Mouse (Mus musculus) adrenal gland (tissue): ENCODE measurements around the gene Stab1.

Experiments
- intact Hi-C: fragments of 180-260 bp; cut with DNase I; formaldehyde crosslinking; loops from one replicate; pipeline ENCODE4 v1.15.1; 2025

Gene Stab1

DNA sequence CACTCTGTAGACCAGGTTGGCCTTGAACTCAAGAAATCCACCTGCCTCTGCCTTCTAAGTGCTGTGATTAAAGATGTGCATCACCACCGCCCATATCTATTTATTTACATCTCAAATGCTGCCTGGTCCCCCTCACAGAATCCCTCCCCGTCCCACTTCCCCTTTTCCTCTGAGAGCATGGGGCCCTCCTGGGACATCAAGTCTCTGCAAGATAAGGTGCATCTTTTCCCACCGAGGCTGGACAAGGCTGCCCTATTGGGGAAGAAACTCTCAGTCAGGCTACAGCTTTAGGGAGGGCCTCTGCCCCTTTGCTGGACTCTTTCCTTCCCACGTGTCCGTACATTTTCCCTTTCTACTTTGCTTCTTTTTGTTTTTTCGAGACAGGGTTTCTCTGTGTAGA, 1.1 kb upstream of the Stab1 start:
- intact Hi-C loops = no loop called here

DNA sequence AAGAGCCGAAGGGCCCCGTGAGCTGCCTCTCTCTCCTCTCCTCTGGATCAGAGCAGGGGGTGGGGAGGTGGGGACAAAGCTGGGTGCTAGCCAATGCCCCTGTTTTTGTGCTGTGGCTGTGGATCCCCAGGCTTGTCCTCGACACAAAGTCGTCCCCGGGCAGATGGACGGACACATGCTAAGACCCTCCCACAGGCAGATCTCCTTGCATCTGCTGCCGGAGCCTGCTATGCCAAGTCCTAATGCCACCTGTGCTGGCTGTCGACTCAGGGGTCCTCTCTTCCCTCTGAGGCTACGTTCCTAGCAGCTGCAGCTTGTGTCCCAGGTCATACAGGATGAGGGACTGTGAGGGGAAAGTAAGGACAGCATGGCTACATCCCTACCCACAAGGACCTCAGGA, 1.6 kb downstream of the Stab1 start:
- intact Hi-C loops = no loop called here

GRCm38 (mm10) chr14:31165991-31166630, 2.3 kb downstream of the Stab1 start:
- intact Hi-C loops = no loop called here

DNA sequence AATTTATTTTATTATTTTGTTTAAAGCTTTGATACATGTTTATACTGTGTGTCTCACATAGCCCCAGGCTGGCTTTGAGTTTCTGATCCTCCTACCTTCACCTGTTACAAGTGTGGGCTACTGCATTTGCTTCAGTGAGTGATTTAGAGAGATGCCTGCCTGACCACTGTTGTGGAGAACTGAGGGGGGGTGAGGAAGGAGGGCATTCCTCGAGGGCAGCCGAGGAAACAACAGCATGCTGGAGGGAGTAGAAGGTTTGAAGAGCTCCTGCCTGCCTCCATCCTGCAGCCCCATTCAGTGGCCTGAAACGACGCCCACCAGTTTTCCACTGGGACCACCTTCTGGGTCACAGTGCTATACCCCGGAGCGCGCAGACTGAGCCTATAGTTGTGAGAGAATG, 3.0 kb downstream of the Stab1 start:
- intact Hi-C loops = no loop called here

- intact Hi-C loops = no loop called here
Measured at GRCm38 (mm10) chr14:31165010-31165409, 3.4 kb downstream of the Stab1 start.

- intact Hi-C loops = no loop called here
Measured at GRCm38 (mm10) chr14:31164067-31164466, 4.4 kb downstream of the Stab1 start.

DNA sequence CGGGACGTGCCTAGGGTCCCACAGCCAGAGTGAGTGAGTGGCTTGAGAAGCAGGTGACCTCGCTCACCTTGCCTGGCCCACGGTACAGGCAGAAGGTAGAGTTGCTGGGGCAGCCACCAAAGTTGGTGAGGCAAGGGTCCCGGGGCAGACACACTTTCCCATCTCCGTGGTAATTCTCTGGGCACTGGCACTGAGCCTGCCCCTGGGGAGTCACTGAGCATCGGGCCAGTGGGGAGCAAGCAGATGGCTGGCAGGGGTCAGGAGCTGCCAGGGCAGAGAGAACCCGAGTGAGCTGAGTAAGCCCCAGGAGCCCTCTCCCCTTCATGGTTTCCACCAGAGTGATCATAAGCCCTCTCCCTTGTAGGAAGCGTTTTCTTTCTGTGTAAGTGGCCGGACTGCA, 6.8 kb downstream of the Stab1 start:
- intact Hi-C loops = no loop called here

- intact Hi-C loops = no loop called here
Measured at GRCm38 (mm10) chr14:31161191-31161590, 7.2 kb downstream of the Stab1 start.

DNA sequence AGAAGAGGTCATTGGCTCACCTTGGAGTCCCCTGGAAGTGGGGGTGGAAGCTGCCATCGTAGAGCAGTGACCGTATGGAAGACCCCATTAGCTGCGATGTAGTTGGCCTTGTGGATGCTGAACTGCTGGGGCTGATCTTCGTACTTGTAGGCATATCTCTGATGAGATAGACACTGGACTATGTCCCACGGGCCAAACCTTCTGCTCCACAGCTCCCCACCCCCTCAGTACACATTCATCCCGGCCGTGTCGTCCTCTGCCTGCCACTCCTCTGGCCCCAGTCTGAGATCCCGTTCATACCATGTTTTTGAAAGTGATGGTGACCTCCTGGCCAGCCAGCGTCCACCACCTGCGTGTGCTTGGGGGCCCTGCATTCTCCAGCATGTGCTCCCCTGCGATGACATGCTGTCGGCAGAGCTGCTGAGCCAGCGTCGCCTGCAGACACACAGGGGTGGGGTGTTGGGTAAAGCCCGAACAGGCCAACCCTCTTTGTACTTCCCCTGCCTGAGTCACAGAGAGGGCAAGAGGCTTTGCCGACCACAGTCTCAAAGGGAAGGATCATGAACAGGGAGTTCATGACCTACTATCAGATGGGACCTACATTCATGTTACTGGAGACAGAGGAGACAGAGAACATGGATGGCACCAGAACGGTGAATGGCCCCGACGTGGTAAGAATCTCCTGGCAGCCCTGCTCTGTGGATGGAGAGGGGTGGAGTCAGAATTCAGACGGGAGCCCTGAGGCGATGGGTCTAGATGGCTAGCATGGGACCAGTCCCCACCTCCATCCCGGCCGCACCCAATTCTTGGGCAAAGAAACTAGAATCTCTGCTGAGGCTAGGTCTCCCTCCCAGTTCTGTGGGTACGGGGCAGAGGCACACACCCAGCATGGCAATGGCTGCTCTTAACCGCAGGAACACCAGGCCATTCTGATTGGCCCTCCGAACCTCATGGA, 8.0 kb downstream of the Stab1 start:
- intact Hi-C loops = no loop called here

DNA sequence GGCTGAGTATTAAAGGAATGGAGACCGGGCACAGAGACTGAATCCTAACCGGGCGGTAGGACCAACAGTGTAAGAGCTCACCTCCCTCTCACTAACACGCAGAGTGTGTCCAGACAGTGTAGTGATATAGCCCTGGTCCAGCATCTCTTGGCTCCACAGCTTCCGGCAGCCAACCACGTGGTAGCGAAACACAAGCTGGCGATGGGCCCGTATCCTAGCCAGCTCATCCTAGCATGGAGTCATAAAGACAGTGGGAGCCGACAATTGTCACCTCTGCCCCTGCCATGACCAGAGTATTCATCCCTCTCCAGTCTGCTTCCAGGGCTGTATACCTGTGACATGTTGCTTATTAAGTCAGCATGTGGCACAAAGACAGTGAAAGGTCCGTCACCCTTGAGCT, 22.7 kb downstream of the Stab1 start:
- intact Hi-C loops = no loop called here

DNA sequence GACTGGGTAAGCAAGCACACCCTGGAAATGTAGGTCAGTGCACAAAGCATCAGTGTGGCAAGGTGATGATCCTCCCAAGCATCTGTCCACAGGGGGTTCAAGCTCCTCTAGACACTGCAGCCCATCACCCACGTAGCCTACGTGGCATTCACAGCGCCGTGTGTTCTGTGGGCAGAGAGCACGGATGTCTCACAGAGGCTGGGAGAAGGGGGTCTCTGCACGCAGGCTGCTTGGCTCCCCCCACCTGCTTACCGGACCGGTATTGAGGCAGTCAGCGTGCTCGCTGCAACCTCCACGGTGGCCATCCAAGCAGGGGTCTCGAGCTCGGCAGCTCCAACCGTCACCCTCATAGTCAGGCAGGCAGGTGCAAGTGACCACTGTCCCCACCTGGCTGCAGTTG, 27.4 kb downstream of the Stab1 start:
- intact Hi-C loops = no loop called here

GRCm38 (mm10) chr14:31140141-31140540, 28.3 kb downstream of the Stab1 start:
- intact Hi-C loops = no loop called here

DNA sequence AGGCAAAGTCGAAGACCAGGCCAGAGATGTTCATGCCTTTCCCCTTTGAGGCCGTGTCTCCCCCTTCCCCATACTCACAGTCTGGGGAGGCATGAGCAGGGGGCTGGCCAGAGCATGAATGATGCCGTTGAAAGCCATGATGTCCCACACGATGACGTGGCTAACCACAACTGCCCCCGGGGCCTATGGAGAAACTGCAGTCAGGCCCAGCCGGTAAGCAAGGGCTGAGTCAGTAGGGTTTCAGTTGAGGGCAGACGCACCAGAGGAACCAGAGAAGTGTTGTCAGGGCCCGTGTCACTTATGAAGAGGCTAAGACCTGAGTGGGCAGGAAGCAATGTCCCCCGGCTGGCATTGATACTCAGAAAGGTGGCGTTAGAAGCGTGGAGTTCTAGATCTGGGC, 28.8 kb downstream of the Stab1 start:
- intact Hi-C loops = no loop called here

DNA sequence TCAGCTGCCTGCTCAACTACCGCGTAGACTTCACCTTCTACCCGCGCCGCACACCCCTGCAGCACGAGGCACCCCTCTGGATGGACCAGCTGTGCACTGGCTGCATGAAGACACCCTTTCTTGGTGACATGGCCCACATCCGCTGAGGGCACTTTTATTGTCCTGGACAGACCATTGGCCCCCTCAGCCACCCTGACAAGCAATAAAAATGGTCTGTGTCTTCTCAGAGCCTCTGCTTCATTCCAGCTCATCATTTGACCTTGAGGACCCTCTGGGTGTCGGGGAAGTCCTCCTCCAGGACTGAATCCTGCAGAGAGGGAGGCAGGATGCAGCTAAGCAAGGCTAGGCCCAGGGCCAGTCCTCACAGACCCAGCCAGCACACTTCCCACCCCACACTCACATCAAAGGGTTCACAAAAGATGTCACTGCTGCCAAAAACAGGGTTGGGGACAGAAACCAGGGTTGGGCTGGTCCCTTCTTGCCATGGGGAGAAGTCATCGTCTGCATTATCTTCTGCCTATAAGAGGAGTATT, 29.5 kb downstream of the Stab1 start:
- intact Hi-C loops = no loop called here

DNA sequence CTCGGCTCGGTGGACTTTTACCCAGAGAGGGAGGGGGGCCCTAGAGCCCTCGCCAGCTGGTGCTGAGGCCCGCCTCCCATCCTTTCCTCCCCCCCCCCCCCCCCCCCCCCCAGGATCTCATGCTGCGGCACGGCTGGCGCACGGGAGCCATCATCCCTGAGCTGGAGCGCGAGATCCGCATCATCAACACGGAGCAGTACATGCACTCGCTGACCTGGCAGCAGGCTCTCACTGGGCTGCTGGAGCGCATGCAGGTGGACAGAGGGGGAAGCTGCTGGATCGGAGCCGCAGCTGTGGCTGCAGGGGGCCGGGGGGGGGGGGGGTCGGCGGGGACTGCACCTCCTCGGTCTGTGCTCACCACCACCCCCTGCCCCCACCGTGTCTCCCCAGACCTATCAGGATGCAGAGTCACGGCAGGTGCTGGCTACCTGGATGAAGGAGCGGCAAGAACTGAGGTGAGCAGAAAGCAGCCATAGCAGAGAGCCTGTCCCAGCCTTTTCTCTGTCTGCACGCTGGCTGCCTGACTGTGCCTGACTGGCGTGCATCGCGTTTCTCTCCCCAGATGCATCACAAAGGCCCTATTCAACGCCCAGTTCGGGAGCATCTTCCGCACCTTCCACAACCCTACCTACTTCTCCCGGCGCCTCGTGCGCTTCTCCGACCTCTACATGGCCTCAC, 30.1 kb downstream of the Stab1 start:
- intact Hi-C loops = no loop called here

DNA sequence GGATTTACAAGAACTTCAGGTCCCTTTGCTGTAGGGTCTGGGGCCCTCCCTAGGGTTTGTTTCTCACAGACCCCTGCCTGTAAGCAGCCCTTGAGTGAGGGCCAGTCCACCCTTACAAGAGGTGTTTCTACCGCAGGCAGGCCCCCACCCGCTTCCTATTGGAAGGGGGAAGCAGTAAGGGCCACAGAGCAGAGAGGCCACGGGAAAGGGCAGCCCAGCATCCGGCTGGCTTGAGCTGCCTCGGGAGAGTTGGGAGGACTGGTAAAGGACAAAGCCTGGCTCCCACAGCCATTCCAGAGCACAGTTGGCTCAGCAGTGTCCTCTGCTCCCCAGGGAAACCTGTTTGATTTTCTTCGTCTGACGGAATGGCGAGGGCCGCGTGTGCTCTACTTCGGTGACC, 30.6 kb downstream of the Stab1 start:
- intact Hi-C loops = no loop called here

DNA sequence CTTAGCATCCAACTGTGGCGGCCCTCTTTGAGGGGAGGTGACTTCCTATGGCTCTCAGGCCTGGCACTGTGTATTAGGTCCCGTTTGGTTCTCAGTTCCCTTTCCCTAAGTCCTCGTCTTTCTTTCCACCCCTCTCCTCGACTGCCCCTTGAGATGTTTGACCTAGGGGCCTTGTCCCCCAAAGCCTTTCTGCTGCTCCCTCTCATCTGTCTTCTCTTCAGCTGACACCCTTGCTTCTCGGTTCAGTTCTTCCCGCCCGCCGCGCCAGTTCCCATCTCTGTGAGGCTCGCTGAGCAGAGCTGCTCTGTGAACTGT, 31.2 kb downstream of the Stab1 start:
- intact Hi-C loops = no loop called here

DNA sequence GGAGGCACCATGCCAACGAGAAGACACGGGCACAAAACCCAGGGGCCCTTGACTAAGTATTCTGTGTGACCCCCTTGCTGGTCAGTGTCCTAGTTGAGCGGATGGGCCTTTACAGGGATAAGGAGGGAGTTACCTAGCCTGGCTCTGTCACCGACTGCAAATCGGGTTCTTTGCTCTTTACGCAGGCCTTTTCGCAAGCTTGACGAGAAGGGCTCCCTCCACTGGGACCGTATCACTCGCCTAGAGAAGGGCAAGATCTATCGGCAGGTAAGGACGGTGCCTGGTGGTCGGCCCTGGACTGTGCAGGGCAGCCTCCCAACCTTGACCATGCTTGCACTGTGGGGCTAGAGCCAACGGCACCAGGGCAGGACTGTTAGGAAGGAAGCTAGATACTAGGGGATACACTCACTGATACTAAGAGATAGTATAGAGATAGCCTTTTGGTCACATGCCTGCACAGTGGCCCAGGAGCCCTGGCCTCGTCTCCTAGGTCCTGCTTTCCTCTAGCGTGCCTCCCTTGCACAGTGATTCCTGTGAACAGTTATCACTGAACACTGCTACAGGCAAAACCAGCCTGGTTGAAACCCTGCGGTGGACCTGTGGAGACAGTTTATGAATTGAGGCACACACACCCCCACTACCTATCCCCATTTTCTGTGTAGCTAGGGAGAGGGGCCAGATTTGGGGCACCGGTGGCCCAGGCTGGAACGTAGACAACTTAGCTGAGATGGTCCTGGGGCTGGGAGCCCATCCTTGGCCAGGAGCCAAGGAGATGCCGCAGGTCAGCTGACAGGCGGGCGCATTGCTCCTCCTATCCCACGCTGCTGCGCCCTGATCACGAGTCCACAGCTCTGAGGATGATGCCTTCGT, 31.8 kb downstream of the Stab1 start:
- intact Hi-C loops = no loop called here

GRCm38 (mm10) chr14:31135495-31136410, 32.7 kb downstream of the Stab1 start:
- intact Hi-C loops = no loop called here
